Mouse (Mus musculus) retina, postnatal 7 days (tissue): ENCODE measurements around the gene Olfr1043.
"Not testable (repeated sequence)": the region's sequence is repeated elsewhere in the genome, so short reads cannot be mapped to it uniquely, and the experiment has no call there.

Experiments used
- DNase-seq: peaks from one replicate; pipeline ENCODE4 v3.0.0-alpha.2; 2012; ENCODE audit warnings: low read depth, low spot score

The Olfr1043 gene

DNA sequence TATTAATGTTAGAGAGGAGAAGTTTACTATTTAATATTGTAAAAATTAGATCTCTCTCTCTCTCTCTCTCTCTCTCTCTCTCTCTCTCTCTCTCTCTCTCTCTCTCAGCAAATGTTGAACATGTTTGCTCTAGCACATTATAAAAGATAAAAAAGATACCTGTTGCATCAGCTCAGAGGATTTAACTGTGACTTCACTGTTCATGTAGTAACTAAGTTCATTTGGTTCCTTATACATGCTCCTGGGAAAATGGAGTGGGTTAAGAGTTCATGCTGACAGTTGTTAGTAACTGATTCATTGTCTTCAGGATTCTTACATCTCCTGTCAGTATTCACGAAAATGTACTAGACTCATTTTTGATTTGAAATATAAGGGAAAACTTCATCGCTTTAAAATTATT, at the start of gene Olfr1043:
Gene Olfr1043, minus strand, starts transcription at position 101 of the 400 bp plus-strand sequence.
- no peak for DNase-seq

DNA sequence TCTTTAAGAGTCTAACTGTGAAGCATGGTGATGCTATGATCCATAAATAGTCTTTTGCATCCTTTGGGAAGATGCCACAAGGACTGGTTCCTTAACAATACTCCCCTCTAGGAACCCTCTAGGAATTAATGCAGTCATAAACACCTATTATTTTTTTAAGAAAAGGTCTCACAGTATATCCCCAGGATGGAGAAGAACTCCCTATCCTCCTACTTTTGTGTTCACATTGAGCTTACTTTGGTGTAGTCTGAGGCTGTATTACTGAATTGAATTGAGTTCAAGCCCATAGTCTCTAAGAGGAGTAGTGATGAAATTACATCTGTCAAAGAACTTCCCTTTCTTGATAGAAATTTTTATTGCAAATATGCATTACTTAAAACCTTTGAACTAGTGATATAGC, 35.6 kb upstream of the Olfr1043 start, which contains the start of gene Olfr1045:
Gene Olfr1045, minus strand, starts transcription at position 101 of the 400 bp plus-strand sequence.
- DNase-seq: no peak

DNA sequence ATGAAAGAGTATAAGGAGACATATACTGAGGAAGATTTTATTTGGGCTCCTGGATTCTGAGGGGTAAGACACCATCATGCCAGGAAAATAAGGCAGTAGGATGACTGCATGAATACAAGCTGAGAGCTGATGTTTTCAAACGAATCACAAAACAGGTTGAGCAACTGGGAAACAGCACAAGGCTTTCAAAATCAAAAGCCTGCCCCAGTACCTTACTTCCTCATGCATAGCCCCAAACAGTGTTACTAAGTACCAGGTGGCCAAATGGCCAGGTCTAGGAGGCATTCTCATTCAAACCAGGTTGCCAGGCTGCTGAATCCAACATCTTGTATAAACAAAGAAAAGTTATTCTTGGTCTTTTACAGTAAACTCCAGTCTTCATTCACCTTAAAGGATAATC, 28.5 kb upstream of the Olfr1043 start:
- no peak for DNase-seq

DNA sequence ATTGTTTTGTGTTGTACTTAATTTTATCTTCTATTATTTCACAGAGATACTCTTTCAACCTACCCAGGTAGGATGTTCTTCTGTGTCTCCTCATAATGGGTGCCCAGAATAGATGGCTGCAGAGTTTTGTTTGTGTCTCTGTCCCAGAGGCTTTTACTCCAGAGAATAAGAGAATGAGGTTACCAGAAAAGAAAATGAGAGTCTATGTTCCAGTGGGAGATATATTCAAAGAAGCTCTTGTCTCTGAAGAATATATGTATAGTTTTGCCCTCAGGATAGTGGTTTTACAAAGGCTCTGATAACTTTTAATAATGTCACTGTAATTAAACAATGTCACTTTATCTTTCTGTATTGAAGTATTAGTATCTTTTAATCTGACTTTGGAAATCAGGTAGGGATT, 18.3 kb upstream of the Olfr1043 start, which contains the start of gene Olfr52:
Gene Olfr52, minus strand, starts transcription at position 101 of the 400 bp plus-strand sequence.
- DNase-seq: no peak

DNA sequence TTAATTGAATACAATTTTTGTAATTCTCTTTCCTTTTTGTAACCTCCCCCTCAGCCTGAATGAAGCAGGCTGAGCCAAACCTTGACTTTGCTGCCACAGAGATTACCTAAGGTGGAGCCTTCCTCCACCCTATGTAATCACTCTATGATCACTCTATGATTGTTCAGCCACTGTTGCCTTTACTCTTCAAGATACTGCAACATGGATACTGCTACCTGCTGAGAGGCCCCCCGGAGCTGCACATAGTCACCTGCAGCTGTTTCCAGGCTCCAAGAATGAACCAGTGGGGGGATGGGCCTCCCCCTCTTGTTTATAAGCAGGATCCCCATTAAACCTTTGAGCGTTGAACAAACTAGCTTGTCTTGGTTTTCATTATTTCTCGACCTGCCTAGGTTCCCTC, 12.6 kb upstream of the Olfr1043 start:
- no peak for DNase-seq

DNA sequence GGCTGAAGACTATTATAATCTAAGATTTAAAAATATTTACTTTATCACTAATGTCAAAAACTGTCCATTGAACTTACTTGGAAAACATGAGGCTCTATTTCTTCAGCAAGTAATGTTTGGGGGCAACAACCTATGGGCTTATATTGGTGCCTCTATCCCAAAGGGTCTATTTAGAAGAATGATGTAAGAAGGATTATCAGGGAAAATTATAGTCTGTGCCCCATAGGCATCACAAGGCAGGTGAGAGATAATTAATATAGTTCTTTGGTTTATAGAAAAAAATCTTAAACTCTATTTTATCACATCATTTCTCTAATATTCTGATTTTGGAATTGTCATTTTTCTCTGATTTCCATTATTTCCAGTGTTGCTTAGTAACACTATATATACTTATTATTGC, 10.4 kb upstream of the Olfr1043 start, which contains the start of gene Olfr1044:
Gene Olfr1044, minus strand, starts transcription at position 101 of the 400 bp plus-strand sequence.
- DNase-seq: no peak

DNA sequence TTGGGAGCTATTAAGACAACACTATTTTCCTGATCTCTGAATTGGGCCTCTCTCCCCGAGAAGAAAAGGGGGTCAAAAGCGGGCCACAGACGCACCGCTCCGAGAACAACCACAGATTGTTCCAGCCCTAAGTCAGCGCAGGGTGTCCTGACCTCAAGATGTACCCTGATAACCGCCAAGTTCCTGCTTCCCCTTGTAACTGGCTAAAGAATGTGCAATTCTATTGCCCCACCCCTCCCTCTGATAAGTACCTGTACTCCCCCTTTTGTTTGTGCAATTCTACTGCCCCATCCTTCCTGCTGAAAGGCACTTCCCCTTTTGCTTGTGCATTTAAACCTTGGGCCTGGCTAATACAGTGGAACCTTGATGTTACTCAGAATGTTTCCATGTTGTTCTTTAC, 8.1 kb upstream of the Olfr1043 start:
- not testable (repeated sequence) for DNase-seq

DNA sequence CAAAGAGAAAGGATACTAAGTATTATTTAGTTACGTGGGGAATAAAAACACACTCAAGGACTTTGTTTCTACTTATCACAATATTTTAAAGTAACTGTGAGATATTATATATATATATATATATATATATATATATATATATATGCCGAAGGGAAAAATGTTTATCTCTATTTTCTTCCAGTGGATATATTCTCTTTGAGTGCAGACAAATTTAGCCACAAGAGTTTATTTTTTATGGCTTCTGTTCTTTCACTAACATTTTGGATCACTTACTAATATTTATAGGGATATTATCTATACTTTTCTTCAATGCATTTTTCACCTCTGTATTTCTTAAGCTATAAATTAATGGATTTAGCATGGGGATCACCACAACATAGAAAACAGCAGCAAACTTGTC, 5.6 kb downstream of the Olfr1043 start, which contains the start of gene Olfr1042:
Gene Olfr1042, minus strand, starts transcription at position 101 of the 400 bp plus-strand sequence.
- no peak for DNase-seq

DNA sequence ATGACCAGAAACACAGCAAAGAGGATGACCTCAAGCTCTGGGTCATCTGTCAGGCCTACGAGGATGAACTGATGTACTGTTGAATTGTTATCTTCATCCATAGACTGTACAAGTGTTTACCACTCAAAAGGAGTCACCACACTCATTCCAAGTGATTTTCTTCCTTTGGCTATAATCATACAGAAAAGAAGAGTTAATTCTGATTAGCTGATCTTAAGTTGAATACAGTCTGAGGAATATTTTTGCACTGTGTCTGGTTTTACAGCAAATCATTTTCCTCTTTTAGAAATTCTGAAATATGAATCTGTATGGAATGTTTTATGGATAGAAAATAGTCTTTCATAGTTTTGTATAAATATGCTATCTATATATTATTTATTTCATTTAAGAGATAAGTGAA, 20.7 kb downstream of the Olfr1043 start, which contains the start of gene Olfr1040:
Gene Olfr1040, minus strand, starts transcription at position 101 of the 400 bp plus-strand sequence.
- DNase-seq: no peak

DNA sequence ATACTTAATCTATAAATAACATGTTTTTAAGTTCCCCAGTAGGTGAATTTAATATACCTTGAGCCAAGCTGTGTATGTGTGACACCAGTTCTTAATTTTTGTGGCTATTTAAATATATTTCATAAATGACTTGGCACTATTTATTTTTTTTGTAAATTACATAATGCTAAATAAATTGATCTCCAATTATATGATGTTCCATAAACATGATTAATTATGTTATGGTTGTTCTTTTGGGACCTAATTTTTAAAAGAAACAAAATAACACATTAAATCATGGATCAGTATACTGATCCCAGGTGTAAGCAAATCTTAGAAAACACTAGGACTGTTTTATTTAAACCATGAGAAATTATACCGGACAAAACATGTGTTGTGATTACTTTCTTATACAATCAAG, 31.5 kb downstream of the Olfr1043 start, which contains the start of gene Olfr1039:
Gene Olfr1039, minus strand, starts transcription at position 101 of the 400 bp plus-strand sequence.
- DNase-seq: no peak
